Mouse (Mus musculus): ENCODE data around the gene Olfr372.
"Not testable (repeated sequence)": the region's sequence is repeated elsewhere in the genome, so short reads cannot be mapped to it uniquely, and the experiment has no call there.

Olfr372 gene

GRCm38 (mm10) chr8:72040918-72041317 is at the start of gene Olfr372:
TSS of gene Olfr372 (plus strand) at chr8:72041218.
- not testable (repeated sequence) for DNase-seq (ENCODE audit: low spot score in 2 of 2)

- DNase-seq (ENCODE audit: low spot score in 2 of 2), result no peak
These were observed 41.6 kb upstream of the Olfr372 start for GRCm38 (mm10) chr8:71999434-71999833.

GRCm38 (mm10) chr8:72000223-72000622 is 40.8 kb upstream of the Olfr372 start:
- DNase-seq (ENCODE audit: low spot score in 2 of 2), result no peak

GRCm38 (mm10) chr8:72002942-72003341 is 38.1 kb upstream of the Olfr372 start:
- DNase-seq (ENCODE audit: low spot score in 2 of 2), result no peak

GRCm38 (mm10) chr8:72005912-72006311 is 35.1 kb upstream of the Olfr372 start:
- no peak for DNase-seq (ENCODE audit: low spot score in 2 of 2)

GRCm38 (mm10) chr8:72006763-72007162 is 34.3 kb upstream of the Olfr372 start:
- no peak for DNase-seq (ENCODE audit: low spot score in 2 of 2)

GRCm38 (mm10) chr8:72008134-72008641 is 32.8 kb upstream of the Olfr372 start:
- DNase-seq (ENCODE audit: low spot score in 2 of 2), result no peak

GRCm38 (mm10) chr8:72009473-72009872 is 31.5 kb upstream of the Olfr372 start, which contains the start of gene Cyp4f18:
TSS of gene Cyp4f18 (minus strand) at chr8:72009626.
- no peak for DNase-seq (ENCODE audit: low spot score in 2 of 2)

- DNase-seq (ENCODE audit: low spot score in 2 of 2), result not testable (repeated sequence)
These were observed 27.4 kb upstream of the Olfr372 start for GRCm38 (mm10) chr8:72013506-72014228.

- not testable (repeated sequence) for DNase-seq (ENCODE audit: low spot score in 2 of 2)
These were observed 23.7 kb upstream of the Olfr372 start for GRCm38 (mm10) chr8:72017339-72017738.

GRCm38 (mm10) chr8:72018141-72018540 is 22.9 kb upstream of the Olfr372 start:
- DNase-seq (ENCODE audit: low spot score in 2 of 2), result no peak

GRCm38 (mm10) chr8:72019022-72019421 is 22.0 kb upstream of the Olfr372 start:
- DNase-seq (ENCODE audit: low spot score in 2 of 2), result not testable (repeated sequence)

- DNase-seq (ENCODE audit: low spot score in 2 of 2), result no peak
These were observed 21.2 kb upstream of the Olfr372 start for GRCm38 (mm10) chr8:72019816-72020215.

- not testable (repeated sequence) for DNase-seq (ENCODE audit: low spot score in 2 of 2)
These were observed 16.1 kb upstream of the Olfr372 start for GRCm38 (mm10) chr8:72024886-72025285.

GRCm38 (mm10) chr8:72032926-72033325 is 8.1 kb upstream of the Olfr372 start:
- peak in 1 of 2 experiments; percentile 56 for DNase-seq (ENCODE audit: low spot score in 2 of 2)

GRCm38 (mm10) chr8:72042493-72042892 is 1.5 kb downstream of the Olfr372 start:
- no peak for DNase-seq (ENCODE audit: low spot score in 2 of 2)

GRCm38 (mm10) chr8:72054633-72055032 is 13.6 kb downstream of the Olfr372 start:
- DNase-seq (ENCODE audit: low spot score in 2 of 2), result not testable (repeated sequence)

- DNase-seq (ENCODE audit: low spot score in 2 of 2), result not testable (repeated sequence)
These were observed 16.6 kb downstream of the Olfr372 start for GRCm38 (mm10) chr8:72057643-72058042.

- not testable (repeated sequence) for DNase-seq (ENCODE audit: low spot score in 2 of 2)
These were observed 25.9 kb downstream of the Olfr372 start for GRCm38 (mm10) chr8:72066819-72067399.

- not testable (repeated sequence) for DNase-seq (ENCODE audit: low spot score in 2 of 2)
These were observed 41.9 kb downstream of the Olfr372 start, which contains the start of gene Olfr373 for GRCm38 (mm10) chr8:72082877-72083276. TSS of gene Olfr373 (plus strand) at chr8:72083177.

GRCm38 (mm10) chr8:72084744-72085143 is 43.7 kb downstream of the Olfr372 start:
- no peak for DNase-seq (ENCODE audit: low spot score in 2 of 2)

GRCm38 (mm10) chr8:72087611-72088010 is 46.6 kb downstream of the Olfr372 start:
- DNase-seq (ENCODE audit: low spot score in 2 of 2), result not testable (repeated sequence)

- not testable (repeated sequence) for DNase-seq (ENCODE audit: low spot score in 2 of 2)
These were observed 55.7 kb downstream of the Olfr372 start for GRCm38 (mm10) chr8:72096721-72097120.

Data from thymus, postnatal 10 days (tissue).